Mouse (Mus musculus): ENCODE data around the gene Pigh. TPM values are rescaled to one million over a fixed set of nuclear protein-coding genes. Genes with fewer than 3 reads are reported as not detected.

The Pigh gene
- total and polyA plus RNA-seq, 2 experiments from 2014 or later, result 12.7 to 15.5 TPM

DNA sequence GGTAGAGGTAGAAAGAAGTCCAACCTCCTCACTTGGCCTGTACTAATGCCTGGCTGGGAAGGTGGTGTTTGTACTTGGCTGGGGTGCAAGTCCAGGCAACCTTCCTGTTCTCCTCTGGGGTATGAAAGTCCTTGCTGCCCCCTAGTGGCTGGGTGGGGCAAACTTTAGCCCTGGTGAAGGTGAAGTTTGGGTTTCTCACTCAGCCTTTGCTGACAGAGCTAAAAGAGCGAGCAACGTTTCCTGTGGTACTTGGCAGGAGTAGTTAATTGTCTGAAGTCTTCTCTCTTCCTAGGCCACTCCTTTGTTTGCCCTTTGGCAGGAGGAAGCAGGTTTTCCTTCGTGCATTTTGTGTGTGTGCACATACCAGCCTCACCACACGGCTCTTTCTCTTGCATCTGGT lies 3.1 kb upstream of the Pigh start:
- Histone ChIP-seq H3K4me1 (ENCODE audit: insufficient read depth) (peaks cover 2% of the 10 kb centered on the region; the same call in 1 of the 2 replicates), H3K27me3 (ENCODE audit: insufficient read depth, low read length) (no peaks in the 10 kb centered on the region), H3K4me2 (ENCODE audit: low read depth) (no peak overlapping the region), H3K9me3 (ENCODE audit: low read length) (no peaks in the 10 kb centered on the region), H3K9ac (no peak overlapping the region), H3K4me3 (ENCODE audit: low read depth, low read length) (no peak overlapping the region), H3K36me3 (ENCODE audit: insufficient read depth) (no peaks in the 10 kb centered on the region), H3K27ac (ENCODE audit: low read depth, low read length) (no peak overlapping the region)
- 36% methylated on average over 4 of the region's 4 CpGs for WGBS
- TF ChIP-seq CTCF (IDR thresholded peaks at IDR 0.05; ENCODE audit: low read depth), result peak; percentile 38; the same call in 1 of the 2 replicates
- ATAC-seq (no peak), DNase-seq (no peak)

DNA sequence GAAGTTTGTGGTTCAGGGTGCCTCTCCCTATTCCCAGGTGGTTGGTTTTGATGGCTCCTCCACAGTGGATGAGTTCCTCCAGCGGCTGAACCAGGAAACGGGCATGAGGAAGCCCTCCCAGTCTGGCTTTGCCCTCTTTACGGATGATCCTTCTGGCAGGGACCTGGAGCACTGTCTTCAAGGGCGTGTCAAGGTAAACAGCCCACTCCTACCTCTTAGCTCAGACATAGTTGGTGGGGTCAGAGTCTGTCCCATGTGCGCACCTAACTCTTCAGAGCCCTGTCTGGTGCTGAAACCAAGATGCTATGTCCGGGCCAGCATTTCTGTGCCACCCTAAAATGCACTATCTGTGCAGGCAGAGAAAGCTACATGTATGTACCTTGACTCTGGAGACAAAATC lies 16.1 kb downstream of the Pigh start:
- WGBS, result 95% methylated on average over 6 of the region's 6 CpGs
- Histone ChIP-seq H3K9me3 (ENCODE audit: low read length) (no peaks in the 10 kb centered on the region), H3K9ac (no peak overlapping the region), H3K27me3 (ENCODE audit: insufficient read depth, low read length) (no peaks in the 10 kb centered on the region), H3K27ac (ENCODE audit: low read depth, low read length) (no peak overlapping the region), H3K4me2 (ENCODE audit: low read depth) (no peak overlapping the region), H3K4me3 (ENCODE audit: low read depth, low read length) (no peak overlapping the region), H3K36me3 (ENCODE audit: insufficient read depth) (peaks cover 45% of the 10 kb centered on the region), H3K4me1 (ENCODE audit: insufficient read depth) (no peaks in the 10 kb centered on the region)
- TF ChIP-seq CTCF (IDR thresholded peaks at IDR 0.05; ENCODE audit: low read depth), result no peak
- ATAC-seq (no peak), DNase-seq (no peak)

DNA sequence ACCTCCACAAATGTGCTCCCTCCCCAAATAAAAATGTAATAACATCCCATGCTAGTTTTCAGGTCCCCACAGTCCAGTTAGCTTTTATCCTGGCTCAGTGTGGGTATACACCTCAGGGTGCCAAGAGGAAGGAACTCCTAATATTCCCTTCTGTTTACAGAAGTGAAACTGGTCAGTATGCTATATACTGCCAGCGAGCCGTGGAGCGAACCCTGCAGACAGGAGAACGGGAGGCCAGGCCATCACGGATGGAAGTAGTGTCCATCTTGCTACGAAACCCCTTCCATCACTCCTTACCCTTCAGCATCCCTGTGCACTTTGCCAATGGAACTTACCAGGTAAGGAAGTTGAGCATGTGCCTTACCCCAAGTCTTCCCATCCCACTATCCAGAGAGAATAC lies 16.9 kb downstream of the Pigh start:
- H3K27me3 ChIP-seq (ENCODE audit: insufficient read depth, low read length), result no peaks in the 10 kb centered on the region
- DNase-seq, result no peak
- no peak overlapping the region for H3K9ac ChIP-seq
- 91% methylated on average over 6 of the region's 6 CpGs for WGBS
- H3K4me3 ChIP-seq (ENCODE audit: low read depth, low read length), result no peak overlapping the region
- no peak for TF ChIP-seq CTCF (IDR thresholded peaks at IDR 0.05; ENCODE audit: low read depth)
- ATAC-seq, result no peak
- no peak overlapping the region for H3K27ac ChIP-seq (ENCODE audit: low read depth, low read length)
- no peak overlapping the region for H3K4me2 ChIP-seq (ENCODE audit: low read depth)
- no peaks in the 10 kb centered on the region for H3K4me1 ChIP-seq (ENCODE audit: insufficient read depth)
- H3K36me3 ChIP-seq (ENCODE audit: insufficient read depth), result peaks cover 43% of the 10 kb centered on the region
- H3K9me3 ChIP-seq (ENCODE audit: low read length), result no peaks in the 10 kb centered on the region

DNA sequence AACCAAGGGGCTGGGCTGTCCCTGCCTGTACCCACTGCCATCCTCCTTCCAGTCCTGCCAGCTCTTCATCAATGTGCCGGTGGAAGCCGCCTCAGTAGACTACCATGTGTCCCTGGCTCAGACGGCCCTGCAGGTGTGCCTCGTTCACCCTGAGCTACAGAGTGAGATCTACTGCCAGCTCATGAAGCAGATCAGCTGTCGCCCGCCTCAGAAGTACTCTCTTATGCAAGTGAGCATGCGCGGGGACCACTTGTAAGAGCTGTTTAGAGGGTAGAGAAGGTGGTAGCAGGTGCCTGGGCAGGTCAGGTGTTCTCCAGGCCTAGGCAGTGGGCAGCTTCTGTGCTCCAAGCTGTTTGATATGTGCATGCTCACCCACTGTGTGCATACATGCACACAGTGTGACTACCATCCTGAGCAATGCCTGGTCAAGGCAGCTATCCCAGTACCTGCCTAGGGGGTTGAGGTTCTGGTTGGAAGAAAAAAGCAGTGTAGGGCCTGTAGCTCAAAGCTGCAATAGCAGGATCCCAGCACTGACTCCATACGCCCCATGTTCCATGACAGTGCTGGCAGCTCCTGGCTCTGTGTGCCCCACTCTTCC lies 18.6 kb downstream of the Pigh start:
- H3K27ac ChIP-seq (ENCODE audit: low read depth, low read length), result no peak overlapping the region
- no peak overlapping the region for H3K4me2 ChIP-seq (ENCODE audit: low read depth)
- H3K4me3 ChIP-seq (ENCODE audit: low read depth, low read length), result no peak overlapping the region
- DNase-seq (no peak), ATAC-seq (no peak)
- H3K27me3 ChIP-seq (ENCODE audit: insufficient read depth, low read length), result no peaks in the 10 kb centered on the region
- no peak for TF ChIP-seq CTCF (IDR thresholded peaks at IDR 0.05; ENCODE audit: low read depth)
- H3K4me1 ChIP-seq (ENCODE audit: insufficient read depth), result no peaks in the 10 kb centered on the region
- H3K9me3 ChIP-seq (ENCODE audit: low read length), result no peaks in the 10 kb centered on the region
- H3K36me3 ChIP-seq (ENCODE audit: insufficient read depth), result peaks cover 38% of the 10 kb centered on the region
- no peak overlapping the region for H3K9ac ChIP-seq
- 86% methylated on average over 9 of the region's 9 CpGs for WGBS

DNA sequence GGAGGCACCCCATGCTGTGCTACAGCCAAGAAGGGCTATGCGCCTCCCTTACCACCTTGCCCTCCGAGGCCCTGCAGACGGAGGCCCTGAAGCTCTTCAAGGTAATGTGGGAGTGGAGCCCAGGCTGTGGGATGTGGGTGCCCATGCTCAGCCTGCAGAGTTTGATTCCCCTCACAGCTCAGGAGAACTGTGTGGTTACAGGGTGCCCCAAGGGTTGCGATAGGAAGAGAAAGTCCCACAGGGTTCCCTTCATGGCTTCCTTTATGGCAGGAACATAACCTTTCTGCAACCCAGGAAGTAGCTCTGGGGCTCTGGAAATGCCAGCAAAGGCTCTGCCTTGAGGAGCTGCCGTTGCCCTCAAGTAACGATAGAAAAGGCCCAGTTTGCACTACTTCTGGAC lies 19.5 kb downstream of the Pigh start:
- Histone ChIP-seq H3K36me3 (ENCODE audit: insufficient read depth) (peaks cover 35% of the 10 kb centered on the region), H3K4me3 (ENCODE audit: low read depth, low read length) (no peak overlapping the region), H3K27me3 (ENCODE audit: insufficient read depth, low read length) (no peaks in the 10 kb centered on the region), H3K4me1 (ENCODE audit: insufficient read depth) (no peaks in the 10 kb centered on the region), H3K9ac (no peak overlapping the region), H3K27ac (ENCODE audit: low read depth, low read length) (no peak overlapping the region), H3K4me2 (ENCODE audit: low read depth) (no peak overlapping the region), H3K9me3 (ENCODE audit: low read length) (no peaks in the 10 kb centered on the region)
- WGBS, result 91% methylated on average over 6 of the region's 6 CpGs
- no peak for TF ChIP-seq CTCF (IDR thresholded peaks at IDR 0.05; ENCODE audit: low read depth)
- ATAC-seq (no peak), DNase-seq (no peak)

DNA sequence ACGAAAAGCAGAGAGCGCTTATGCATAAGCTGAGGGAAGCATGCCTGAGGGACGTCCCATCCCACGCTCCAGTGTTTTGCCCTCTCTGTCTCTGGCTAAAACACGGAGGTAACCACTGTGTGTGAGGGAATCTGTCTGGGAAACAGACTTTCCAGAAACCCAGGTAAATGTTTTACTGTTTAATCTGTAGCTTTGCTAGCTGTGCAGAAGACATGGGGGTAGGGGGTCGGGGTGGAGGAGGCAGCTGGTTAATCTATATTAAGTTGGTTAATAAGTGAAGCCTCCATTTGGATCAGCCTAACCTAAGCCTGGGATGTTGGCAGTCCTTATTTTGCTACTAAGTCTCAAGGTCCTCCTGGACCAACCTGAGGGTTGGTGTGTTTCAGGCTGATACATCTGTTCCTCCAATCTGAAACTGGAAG lies 20.3 kb downstream of the Pigh start:
- H3K9me3 ChIP-seq (ENCODE audit: low read length), result no peaks in the 10 kb centered on the region
- H3K4me3 ChIP-seq (ENCODE audit: low read depth, low read length), result no peak overlapping the region
- H3K9ac ChIP-seq, result no peak overlapping the region
- no peaks in the 10 kb centered on the region for H3K4me1 ChIP-seq (ENCODE audit: insufficient read depth)
- H3K27ac ChIP-seq (ENCODE audit: low read depth, low read length), result no peak overlapping the region
- no peak for TF ChIP-seq CTCF (IDR thresholded peaks at IDR 0.05; ENCODE audit: low read depth)
- DNase-seq (no peak), ATAC-seq (no peak)
- H3K4me2 ChIP-seq (ENCODE audit: low read depth), result no peak overlapping the region
- no peaks in the 10 kb centered on the region for H3K27me3 ChIP-seq (ENCODE audit: insufficient read depth, low read length)
- WGBS, result 93% methylated on average over 6 of the region's 6 CpGs
- peaks cover 29% of the 10 kb centered on the region; the same call in 1 of the 2 replicates for H3K36me3 ChIP-seq (ENCODE audit: insufficient read depth)

DNA sequence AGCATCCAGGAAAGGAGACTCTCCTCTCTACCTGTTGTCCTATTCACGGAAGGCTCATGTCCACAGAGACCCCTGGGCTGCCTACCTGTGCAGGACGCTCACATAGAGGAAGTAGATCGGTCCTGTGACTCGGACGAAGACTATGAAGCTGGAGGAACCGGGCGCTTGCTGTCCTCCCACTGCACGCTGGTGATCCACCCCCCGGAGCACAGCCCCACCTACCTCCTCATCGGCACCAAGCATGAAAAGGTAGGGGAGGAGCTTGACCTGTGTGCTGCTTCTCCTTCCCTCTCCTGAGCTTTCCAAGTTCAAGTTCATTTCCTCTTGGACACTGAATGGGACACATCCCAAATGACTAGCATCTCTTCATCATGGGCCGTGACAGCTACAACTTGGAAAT lies 21.1 kb downstream of the Pigh start:
- TF ChIP-seq CTCF (IDR thresholded peaks at IDR 0.05; ENCODE audit: low read depth), result no peak
- H3K27ac ChIP-seq (ENCODE audit: low read depth, low read length), result no peak overlapping the region
- 92% methylated on average over 11 of the region's 11 CpGs for WGBS
- DNase-seq (no peak), ATAC-seq (no peak)
- no peaks in the 10 kb centered on the region for H3K27me3 ChIP-seq (ENCODE audit: insufficient read depth, low read length)
- H3K4me2 ChIP-seq (ENCODE audit: low read depth), result no peak overlapping the region
- H3K4me1 ChIP-seq (ENCODE audit: insufficient read depth), result no peaks in the 10 kb centered on the region
- no peak overlapping the region for H3K4me3 ChIP-seq (ENCODE audit: low read depth, low read length)
- peaks cover 28% of the 10 kb centered on the region; the same call in 1 of the 2 replicates for H3K36me3 ChIP-seq (ENCODE audit: insufficient read depth)
- no peaks in the 10 kb centered on the region for H3K9me3 ChIP-seq (ENCODE audit: low read length)
- no peak overlapping the region for H3K9ac ChIP-seq

All from forebrain, postnatal 0 days (tissue).